Mouse (Mus musculus) lung, postnatal 4 days (tissue): ENCODE data around the gene Anks1b.

ENCODE experiments used
- DNase-seq, 2 experiments: peaks; one replicate each; pipeline ENCODE4 v3.0.0; 2021

Gene Anks1b

DNA sequence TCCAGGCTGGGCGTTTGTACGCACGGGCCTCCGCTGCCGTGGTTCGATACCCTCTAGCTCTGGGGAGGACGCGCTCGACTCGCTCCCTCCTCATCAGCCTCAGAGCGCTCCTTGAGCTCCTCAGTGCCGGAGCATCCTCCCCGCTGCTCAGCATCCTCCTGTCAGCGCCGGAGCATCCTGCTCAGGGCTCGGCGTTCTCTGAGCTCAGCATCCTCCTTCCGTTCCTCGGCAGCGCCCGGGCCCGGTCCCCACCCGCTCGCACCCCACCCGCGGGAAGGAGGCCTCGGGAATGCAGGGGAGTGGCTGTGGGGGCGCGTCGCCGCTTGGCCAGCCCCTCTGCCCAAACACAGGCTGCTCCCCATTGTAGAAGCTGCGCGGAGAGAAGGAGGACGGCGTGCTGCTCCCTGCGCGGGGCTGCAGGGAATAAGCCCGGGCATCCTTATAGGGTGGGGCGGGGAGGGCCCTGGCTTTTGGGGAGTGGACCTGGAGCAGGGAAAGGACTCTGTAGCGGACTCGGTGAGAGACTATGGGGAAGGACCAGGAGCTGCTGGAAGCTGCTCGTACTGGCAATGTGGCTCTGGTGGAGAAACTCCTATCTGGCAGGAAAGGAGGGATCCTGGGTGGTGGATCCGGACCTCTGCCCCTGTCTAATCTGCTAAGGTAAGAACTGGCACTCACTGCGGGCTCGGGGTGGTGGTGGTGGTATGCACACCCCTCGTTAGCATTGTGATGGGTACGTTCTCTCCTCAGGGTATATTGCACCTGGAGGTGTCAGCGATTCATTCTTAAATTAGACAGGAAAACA is at the start of gene Anks1b:
Anks1b (plus strand) TSS at position 364 of the 805 bp plus-strand sequence.
- peak; percentile 12 to 34 for DNase-seq

DNA sequence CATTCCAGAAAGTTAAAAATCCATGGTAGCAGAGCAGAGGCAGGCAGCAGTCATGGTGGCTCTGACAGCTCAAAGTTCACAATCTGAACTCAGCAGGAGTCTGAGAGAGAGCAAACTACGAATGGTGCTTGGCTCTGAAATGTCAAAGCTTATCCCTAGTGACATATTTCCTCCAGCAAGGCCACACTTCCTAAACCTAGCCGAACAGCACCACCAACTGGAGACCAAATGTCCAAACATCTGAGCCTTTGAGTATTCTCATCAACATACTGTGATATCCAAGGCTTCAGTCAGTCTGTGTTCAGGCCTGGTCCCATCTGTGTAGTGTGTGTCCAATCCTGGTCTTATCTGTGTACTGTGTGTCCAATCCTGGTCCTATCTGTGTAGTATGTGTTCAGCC is 49.4 kb upstream of the Anks1b start:
- peak in 1 of 2 experiments; percentile 34 for DNase-seq

DNA sequence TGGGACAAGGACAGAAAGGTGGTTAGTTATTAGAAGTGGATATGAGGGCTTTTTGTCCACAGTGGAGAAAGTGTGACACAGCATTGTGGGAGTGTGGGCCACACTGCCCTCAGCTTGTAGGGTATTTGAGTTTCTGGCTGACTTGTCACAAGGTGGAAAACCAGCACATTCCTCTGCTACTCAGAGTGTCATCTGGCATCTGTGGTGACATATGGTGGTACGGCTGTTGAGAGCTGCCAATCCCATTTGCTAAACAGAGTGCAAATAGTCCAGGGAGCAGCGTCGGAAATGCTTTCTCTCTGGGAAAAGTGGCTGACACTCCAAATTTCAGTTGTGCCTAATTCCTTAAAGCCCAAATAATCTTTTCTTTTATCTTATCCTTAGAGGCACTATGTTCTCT is 46.4 kb upstream of the Anks1b start:
- no peak for DNase-seq

GRCm38 (mm10) chr10:89832334-89832733 is 41.0 kb upstream of the Anks1b start:
- DNase-seq = no peak

DNA sequence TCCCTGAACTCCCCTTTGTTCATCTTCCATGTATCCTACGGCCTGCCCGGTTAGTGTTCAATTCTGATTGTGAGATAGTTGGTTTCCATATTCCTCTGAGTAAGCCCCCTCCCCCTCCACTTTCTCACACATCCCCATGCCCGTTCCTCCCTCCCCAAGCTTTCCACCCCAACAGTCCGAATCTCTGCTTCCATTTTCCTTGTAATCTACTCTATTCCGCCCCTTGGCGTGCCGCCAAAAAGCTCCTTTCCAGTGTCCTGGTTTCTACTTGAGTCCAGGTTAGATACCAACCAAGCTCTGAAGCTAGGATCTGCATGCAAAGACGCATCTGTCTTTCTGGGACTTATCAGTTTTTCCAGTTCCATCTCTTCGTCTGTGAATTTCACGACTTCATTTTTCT is 40.1 kb upstream of the Anks1b start:
- DNase-seq = peak in 1 of 2 experiments; percentile 30

DNA sequence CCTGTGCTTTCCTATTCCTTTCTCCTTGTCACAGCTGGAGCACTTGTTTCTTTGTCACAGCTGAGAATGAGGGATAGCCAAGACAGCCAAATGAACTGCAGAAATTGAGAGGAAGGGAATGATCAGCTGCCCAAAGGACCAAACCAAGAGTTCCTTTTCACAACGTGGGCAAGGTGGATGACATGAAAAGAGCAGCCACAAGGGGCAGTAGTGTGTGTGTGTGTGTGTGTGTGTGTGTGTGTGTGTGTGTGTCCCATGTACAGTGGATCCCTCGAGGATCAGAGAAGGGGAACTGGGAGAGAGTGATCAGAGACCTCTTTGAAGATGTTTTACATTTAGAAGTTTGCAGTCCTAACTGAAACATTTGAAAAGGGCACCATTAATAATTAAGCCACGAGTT is 35.8 kb upstream of the Anks1b start:
- DNase-seq = no peak

DNA sequence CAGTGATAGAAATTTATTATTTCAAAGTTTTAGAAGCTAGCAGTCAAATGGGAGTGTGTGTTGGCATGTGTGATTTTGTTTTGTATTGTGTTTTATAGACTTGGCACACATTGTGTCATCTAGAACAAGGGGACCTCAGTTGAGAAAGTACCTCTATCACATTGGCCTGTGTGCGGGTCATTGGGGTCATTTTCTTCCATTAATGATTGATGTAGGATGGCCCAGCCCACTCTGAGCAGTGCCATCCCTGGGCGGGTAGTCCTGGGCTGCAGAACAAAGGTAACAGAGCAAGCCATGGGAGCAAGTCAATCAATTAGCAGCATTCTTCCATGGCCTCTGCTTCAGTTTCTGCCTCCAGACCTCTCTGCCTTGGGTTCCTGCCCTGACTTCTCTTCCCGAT is 34.5 kb upstream of the Anks1b start:
- no peak for DNase-seq

DNA sequence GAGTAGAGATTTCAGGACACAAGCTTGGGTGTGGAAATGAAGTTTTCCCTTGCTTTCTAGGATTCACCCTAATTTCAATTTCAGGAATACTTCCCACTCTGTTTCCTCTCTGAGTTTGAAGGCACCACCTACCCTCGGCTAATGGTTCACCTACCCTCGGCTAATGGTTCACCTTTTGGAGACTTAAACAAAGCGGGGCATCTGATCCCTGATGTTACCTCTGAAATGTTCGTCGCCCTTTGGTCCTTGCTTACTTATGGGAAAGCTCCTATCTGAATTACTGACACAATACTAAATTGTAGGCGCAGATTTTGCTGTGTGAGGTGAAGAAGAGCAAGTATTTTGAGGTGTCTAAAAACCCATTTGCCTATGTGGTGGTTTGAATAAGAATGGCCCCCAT is 22.4 kb upstream of the Anks1b start:
- no peak for DNase-seq

- no peak for DNase-seq
These were observed 17.9 kb upstream of the Anks1b start for GRCm38 (mm10) chr10:89855251-89855875.

DNA sequence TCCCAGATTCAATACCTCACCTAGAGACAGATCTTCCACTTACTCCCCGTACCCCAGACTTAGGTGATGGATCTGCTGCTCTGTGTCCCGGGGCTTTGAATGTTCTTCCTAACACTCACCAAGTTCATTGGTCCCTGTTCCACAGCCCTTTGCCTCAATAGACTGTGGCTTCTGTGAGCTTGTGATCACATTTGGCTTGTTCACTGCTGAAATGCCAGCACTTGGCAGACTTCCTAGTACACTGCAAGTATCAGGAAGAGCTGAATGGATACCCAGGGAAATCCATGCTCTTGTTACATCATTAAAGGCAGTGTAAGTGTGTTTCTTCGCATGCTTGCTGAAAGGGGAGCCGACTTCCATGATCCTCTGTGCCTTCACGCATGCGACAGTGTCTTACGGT is 17.0 kb upstream of the Anks1b start:
- no peak for DNase-seq

DNA sequence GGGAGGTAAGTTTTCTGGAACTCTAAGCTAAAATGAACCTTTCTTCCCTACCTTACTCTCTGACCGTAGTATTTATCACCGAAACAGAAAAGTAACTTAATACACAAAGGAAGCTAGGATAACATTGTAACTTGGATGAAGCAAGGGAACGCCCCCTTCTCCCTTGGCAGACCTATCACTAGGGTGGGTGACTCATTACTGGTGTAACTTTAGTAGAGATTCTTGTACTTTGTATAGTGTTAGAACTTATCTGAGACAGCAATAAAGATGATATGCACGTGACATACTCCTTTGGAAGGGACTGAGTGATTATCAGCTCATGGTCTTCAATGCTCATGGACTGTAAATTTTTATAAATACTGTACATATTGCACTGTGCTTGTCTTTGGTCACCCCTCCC is 5.1 kb upstream of the Anks1b start:
- no peak for DNase-seq

GRCm38 (mm10) chr10:89868836-89869235 is 4.5 kb upstream of the Anks1b start:
- DNase-seq = no peak

GRCm38 (mm10) chr10:89872501-89873145 is 686 bp upstream of the Anks1b start:
- peak in 1 of 2 experiments; percentile 21 for DNase-seq

GRCm38 (mm10) chr10:89874036-89874435 is 727 bp downstream of the Anks1b start:
- DNase-seq = no peak

DNA sequence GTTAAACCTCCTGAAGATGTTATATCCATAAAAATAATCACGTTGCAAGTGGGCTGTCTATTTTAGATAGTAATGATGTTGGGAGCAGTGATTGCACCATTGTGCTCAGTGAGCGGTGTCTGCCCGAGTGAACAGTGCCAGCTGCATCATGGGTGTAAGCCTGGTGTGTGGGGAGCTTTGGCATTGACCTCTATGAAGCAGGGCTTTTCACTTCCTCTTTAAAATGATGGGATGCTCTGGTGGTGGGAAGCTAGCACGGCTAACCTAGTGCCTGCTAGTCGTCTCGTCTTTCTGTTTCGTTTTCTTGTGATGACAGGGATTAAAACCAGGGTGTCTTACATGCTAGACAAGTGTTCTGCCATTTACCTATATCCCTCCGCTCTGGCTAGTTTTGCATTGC is 10.3 kb downstream of the Anks1b start:
- no peak for DNase-seq

GRCm38 (mm10) chr10:89902720-89903337 is 29.5 kb downstream of the Anks1b start:
- DNase-seq = no peak

- no peak for DNase-seq
These were observed 38.6 kb downstream of the Anks1b start for GRCm38 (mm10) chr10:89911889-89912288.

DNA sequence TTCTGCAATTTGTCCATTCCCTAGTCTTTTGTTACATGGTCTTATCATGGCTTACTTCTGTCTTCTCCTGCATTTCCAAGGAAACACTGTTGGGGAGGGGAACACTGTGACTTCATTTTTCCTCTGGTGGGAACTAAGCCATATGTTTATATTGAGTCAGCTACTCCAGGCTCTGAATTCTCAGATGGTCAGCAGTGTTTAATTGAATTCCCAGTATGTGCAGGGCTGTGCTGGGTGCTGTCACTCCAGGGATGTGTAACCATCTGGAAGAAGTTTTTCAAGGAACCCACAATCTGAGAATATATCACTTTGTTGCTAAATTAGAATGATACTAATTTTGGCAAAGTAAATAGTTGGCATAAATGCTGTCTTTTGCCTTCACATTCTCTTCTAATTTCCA is 39.9 kb downstream of the Anks1b start:
- DNase-seq = no peak

GRCm38 (mm10) chr10:89917141-89917540 is 43.8 kb downstream of the Anks1b start:
- no peak for DNase-seq

DNA sequence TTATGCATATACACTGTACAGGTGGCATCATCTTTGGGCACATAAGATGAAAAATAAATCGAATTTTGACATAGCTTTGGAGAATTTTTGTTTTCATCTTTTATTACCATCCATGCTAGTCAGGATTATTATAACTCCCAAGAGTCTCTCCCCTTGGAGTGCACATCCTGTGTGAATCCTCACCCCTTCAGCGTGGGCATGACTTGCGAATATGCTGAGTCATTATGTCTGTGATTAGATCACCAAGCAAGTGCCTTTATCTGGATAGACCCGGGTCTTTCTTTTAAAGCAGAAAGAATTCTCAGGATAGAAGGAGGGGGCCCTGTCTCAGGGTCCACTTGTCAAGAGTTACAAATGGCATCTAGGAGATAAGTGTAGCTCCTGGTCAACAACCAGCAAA is 48.7 kb downstream of the Anks1b start:
- no peak for DNase-seq

DNA sequence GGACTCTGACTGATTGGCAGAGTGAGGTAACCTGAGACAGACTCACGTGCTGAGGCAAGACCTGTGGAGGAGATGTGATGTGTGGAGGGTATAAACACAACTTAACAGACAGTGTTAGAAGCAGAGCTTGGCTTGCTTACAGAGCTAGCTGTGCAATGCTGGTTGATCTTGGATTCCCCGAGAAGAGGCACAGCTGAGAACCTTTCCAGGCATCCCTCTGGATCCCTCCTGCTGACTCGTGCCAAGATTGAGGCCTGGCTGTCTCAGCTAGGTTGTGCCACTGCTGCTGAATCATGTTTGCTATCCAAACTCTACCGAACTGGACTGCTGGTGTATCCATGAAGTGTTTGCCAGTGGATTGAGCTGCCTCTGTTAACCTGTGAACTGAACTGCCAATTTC is 68.9 kb downstream of the Anks1b start:
- no peak for DNase-seq

DNA sequence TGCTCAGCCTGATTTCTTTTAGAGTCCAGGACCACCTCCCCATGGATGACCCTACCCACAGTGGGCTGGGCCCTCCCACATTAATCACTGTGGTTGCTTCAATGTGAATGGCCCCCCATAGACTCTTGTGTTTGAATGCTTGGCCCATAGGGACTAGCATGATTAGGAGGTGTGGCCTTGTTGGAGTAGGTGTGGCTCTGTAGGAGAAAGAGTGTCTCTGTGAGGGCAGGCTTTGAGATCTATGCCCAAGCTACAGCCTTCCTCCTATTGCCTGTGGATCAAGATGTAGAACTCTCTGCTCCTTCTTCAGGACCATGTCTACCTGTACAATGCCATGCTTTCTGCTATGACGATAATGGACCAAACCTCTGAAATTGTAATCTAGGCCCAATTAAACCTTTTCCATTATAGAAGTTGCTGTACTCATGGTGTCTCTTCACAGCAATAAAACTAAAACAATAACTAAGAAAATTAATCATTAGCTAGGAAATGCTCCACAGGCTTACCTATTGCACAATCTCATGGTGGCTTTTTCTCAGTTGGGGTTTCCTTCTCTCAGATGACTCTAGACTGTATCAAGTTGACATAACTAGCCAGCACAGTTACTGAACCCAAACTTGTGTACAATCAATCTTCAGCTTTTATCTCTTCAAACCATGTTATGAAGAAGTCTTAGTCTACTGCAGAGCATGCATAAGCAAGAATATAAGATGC is 73.5 kb downstream of the Anks1b start:
- no peak for DNase-seq

DNA sequence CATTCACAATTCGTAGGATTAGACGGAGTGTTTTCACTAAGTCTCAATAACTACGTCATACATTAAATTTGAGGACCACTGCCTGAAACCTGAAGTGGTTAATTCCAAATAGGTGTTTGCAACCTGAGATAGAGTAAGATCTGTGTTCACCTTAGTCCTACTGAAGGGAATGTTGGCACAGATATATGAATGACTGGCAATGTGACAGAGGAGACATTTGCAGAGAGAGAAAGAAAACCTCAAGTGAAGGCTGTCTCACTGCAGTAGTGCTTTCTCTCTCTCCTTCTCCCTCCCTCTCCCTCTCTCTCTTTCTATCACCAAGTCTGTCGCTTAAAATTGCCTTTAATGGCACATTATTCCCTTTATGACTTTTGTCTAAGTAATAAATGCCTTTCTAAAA is 101.1 kb downstream of the Anks1b start:
- no peak for DNase-seq
